Mouse (Mus musculus): ENCODE results near the gene Etv5.
"Not testable (repeated sequence)": the region's sequence is repeated elsewhere in the genome, so short reads cannot be mapped to it uniquely, and the experiment has no call there.

Gene Etv5

GRCm38 (mm10) chr16:22390348-22390897, 49.1 kb downstream of the Etv5 start:
- no peak for DNase-seq

GRCm38 (mm10) chr16:22389146-22389911, 50.2 kb downstream of the Etv5 start:
- no peak for DNase-seq

GRCm38 (mm10) chr16:22387731-22388130, 51.8 kb downstream of the Etv5 start:
- DNase-seq, result peak; percentile 33

DNA sequence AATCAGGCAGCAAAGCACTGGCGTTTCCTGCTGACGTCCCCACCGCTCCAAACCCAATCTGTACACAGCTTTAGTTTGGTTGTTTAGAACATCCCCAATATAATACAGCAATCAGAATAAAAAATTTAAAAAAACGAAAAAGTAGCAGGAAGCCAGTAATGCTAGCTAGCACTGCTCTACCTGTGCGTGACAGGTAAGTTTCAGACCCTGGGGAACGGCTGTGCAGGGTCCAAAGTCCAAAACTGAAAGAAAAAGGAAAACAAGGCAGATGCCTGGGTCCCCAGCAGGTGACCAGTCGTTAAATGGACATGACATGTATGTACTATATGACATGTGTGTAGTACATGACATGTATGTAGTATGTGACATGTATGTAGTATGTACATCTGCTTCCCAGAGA, 57.5 kb downstream of the Etv5 start:
- not testable (repeated sequence) for DNase-seq

DNA sequence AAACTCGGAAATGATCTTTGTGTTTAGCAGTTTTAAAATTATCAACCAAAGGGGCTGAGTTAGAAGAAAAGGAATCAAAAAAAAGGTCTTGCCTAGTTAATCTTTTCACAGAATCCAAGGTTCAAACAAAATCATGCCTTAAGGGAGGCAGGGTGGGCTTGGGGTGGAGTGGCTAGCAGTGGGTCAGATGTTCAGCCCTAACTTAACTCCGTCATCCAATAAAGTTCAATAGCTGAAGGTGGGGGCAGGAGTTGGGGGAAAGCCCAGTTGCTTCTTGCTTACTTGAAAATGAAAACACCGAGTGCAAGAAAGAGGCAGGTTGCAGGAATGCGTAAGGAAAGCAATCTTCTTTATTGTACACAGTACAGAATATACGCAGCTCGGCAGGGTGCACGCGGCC, 58.5 kb downstream of the Etv5 start:
- DNase-seq, result no peak

- DNase-seq, result no peak
Measured at GRCm38 (mm10) chr16:22379986-22380385, 59.5 kb downstream of the Etv5 start.

DNA sequence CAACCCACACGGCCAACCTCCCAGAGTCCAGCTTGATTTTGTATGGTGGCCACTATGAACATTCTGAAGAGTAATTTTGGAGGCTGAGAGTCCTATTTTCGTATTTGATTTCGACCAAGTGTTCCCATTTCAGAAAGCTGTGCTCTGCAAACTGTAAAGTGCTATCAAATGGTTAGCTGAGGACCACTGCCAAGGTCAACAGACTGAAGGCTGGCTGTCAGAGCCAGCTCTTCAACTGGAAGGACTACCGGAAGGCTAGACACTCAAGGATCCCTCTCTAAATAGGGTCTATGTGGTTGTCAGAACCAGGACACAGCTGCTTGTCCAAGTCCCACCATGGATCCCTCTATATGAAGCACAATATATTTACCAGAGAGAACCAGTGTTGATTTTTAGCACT, 60.2 kb downstream of the Etv5 start:
- no peak for DNase-seq

DNA sequence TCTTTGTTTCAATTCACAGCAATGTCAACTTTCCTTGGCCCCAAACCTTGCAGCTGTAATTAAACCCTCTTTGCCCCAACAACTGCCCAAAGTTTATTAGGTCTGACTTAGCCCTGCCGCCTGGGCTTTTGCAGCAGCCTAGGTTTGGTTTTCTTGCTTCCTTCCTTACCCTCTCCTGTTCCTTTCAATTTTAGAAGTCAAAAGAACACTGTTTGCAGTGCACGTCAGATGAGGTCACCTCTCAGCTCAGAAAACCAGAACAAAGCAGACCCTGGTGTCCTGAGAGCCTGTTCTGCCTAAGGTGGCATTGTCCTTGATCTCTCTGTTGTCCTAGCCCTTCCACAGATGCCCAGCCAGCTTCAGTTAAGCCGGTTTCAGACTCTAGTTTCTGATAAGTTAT, 61.8 kb downstream of the Etv5 start:
- DNase-seq, result no peak

DNA sequence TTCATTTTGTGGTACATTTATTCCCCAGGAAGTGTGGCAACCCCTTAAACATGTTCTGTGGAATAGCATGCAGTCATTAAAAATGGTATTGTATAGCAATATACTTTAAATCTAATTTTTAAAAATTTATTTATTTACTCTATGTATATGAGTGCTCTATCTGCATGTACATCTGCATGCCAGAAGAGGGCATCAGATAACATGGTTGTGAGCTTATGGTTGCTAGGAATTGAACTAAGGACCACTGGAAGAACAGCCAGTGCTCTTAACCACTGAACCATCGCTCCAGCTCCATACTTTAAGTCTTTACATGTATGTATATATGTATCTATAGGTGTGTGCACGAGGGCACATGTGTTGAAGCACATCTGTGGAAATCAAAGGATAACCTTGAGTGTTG, 64.6 kb downstream of the Etv5 start:
- DNase-seq, result no peak

DNA sequence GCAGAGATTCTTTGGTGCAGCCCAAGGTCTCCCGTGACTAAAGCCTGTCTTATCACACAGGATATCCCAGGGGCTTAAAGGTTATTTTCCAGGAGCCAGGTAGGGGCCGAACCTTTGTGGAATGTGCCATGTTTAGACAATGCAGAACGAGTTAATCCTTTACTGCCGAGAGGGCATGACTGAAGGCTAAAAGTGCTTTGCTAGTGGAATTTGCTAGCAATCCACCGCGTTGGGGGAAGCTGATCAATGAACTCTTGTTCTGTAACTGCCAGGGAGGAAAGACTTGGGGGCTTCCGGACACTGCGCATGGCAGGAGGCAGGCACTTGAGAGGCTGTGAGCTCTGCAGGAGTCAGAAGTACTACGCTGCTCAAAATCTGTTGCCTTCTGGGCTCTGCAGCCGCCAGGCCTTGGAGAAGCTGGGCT, 66.8 kb downstream of the Etv5 start:
- DNase-seq, result no peak

GRCm38 (mm10) chr16:22372225-22372624, 67.3 kb downstream of the Etv5 start:
- no peak for DNase-seq

GRCm38 (mm10) chr16:22367099-22367498, 72.4 kb downstream of the Etv5 start:
- no peak for DNase-seq

DNA sequence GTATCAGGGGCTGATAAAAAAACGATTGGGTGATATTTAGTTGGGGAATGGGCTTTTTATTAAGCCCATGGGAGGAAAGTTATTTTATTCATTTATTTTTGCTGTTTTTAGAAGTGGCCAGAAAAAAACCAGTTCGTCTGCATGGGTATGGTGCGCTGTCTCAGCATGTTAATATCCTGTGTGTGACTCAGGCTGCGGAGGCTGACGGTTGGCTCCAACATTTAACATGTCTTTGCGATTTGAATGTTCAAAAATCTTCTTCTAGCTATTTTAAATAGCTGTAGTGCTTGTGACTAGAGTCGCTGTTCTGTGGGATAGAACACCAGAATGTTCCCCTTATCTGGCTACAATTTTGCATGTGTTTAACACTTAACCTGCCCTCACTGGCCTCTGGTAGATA, 73.5 kb downstream of the Etv5 start:
- no peak for DNase-seq

- no peak for DNase-seq
Measured at GRCm38 (mm10) chr16:22365596-22365995, 73.9 kb downstream of the Etv5 start.

DNA sequence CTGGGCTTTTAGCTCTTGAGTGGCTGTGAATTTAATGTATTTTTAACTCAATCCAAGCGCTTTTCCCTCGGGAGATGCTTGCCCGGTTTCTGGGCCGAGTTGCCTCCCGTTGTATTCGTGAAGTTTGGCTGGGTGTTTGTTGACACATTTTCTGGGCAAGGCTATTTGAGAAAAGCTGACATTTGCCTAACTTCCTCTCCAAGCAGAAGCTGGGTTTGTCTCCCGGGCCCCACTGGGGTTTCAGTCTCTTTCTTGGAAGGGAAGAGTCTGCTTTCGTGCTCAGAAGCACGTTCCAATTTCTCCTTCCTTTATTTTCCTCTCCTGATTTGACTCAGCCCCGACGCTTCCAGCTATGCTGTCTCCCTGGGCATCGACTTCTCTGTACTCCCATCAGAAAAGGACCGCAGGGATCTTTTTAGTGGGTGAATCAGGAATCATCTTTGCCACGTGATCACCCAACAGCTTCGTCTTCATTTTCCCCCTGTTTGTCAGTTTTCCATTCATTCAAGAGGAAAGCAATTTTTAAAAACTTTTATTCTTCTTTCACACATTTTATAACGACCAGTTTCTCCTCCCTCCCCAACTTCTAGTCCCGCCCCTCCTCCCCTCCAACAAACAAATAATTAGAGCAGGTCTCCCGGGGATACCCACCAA, 80.7 kb downstream of the Etv5 start:
- DNase-seq, result no peak

DNA sequence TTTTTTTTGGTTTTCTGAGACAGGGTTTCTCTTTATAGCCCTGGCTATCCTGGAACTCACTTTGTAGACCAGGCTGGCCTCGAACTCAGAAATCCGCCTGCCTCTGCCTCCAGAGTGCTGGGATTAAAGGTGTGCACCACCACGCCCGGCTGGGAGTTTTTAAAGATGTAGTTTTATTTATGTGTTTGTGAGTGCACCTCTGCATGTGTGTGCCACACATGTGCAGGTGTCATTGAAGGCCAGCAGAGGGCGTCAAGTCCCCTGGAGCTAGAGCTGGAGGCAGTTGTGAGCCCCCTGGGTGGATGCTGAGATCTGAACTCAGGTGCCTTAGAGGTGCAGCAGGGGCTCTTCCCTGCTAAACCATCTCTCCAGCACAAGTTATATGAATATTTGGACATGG, 85.3 kb downstream of the Etv5 start:
- not testable (repeated sequence) for DNase-seq

- DNase-seq, result no peak
Measured at GRCm38 (mm10) chr16:22353639-22354038, 85.9 kb downstream of the Etv5 start.

DNA sequence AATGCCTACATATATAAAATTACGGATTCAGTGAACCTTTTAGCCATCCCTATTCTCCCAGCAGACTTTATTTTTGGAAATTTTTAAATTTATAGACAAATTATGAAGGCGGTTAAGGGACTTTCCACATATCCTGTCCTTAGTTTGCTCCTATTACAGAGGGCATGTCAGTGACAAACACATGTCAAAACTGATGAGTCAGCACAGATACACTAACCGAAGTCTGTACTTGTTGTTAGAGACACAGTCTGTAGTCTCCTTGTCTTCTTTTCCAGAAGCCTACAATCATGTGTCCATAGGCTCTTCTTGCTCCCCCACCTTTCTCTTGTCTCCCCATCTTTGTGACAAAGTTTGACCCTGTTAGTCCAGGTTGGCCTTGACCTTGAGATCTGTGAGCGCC, 88.3 kb downstream of the Etv5 start:
- DNase-seq, result no peak

GRCm38 (mm10) chr16:22349798-22350197, 89.7 kb downstream of the Etv5 start:
- peak; percentile 22 for DNase-seq

DNA sequence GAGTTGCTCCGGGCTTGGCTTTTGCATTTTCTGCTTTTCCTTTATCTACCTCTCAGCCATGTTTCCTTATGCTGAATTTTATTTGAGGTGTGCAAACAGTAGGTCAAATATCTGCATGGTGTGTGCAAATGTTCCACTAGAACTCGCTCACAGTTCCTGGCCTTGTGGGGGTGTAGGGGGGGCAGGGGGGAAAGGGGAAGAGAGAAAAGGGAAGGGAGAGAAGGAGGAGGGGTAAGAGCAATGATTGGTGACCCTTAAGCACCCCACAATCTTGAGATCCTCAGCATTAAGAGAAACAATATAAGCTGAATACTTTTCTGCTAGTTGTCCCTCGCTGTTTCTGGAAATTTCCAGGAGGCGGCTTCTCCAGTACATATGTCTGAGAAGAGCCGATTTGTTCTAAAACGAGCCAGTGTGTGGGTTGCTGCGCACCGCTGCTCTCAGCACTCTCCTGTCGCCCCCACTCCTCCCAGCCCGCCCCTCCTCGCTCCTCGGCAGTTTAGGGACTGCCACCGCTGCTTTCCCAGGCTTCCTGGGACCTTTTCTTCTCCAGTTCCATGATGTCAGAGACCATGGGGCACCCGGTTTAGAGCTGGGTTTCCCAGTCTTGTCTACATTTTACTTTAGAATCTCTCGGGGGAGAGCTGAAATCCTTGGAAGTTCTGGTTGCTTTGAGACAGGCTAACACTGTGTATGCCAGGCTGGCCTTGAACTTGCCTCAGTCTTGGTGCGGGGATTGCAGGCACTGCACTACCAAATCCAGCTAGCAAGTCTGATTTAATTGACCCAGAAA, 90.8 kb downstream of the Etv5 start:
- DNase-seq, result no peak

DNA sequence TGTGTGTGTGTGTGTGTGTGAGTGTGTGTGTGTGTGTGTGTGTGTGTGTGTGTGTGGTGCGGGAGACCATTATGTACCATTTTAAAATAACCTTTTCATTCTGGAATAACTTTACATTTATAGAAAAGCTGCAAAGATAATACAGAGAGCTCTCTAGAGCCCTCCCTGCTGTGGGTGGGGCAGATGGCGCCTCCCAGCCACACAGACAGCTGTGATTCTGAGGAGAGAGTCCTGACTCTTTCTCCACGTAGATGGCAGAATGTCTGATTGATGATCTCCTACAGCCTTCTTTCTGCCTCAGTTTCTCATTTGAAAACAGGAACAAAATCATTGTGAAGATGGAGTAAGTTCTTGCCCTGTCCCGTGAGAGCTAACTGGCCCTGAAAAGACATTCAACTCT, 91.5 kb downstream of the Etv5 start:
- DNase-seq, result no peak

DNA sequence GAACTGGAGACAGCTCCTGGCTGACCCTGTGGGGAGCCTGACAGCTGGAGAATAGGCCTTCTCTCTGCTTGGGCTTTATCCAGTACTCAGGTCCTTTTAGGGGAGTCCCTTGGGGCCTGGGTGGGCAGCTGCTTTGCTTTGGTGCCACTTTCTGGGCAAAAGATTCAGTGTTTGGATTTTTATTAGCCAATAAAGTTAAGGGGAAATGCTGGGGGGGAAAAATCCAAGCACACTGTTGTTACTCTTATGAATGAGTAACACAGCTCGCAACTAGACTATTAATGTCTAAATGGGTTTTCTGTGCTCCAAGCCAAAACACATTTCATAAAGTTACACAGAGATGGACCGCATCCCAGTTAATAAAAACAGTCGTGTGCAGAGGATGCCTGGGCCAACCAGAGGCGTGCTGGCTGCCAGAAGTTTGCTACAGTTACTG, 98.3 kb downstream of the Etv5 start:
- no peak for DNase-seq

DNA sequence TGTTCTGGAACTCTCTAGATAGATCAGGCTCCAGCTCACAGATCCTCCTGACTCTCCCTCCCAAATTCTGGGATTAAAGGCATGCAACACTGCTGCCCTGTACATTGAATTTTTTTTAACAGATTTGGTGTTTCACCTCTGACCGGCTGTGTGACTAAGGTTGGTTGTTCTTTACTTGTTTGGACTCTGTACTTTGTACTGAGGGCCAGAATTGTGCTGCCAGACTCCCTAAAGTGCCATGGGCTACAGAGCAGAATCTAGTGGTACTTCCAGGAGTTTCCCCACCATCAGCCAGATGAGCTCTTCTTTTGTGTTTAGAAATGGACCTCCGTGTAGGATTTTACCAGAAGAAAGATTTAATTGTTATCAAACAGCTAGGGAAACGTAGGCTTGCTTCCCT, 103.7 kb downstream of the Etv5 start:
- DNase-seq, result no peak
